Mouse (Mus musculus) erythroblast, embryonic 14.5 days (primary cell): ENCODE results near the gene Pdcd5.

Experiments used
- GATA1 ChIP-seq: IDR thresholded peaks from 2 replicates; pipeline ENCODE4 v1.6.1; 2012; ENCODE audit warnings: low read length, inconsistent platforms, mixed read lengths
- TAL1 ChIP-seq: IDR thresholded peaks from 3 replicates; pipeline ENCODE4 v1.6.1; 2012; ENCODE audit warnings: low read length, inconsistent platforms, mixed read lengths

GRCm38 (mm10) chr7:35600031-35600430 is 47.3 kb downstream of the Pdcd5 start:
- no peak for TF ChIP-seq GATA1
- TF ChIP-seq TAL1, result no peak
